Mouse (Mus musculus) gastrocnemius, postnatal 14 days (tissue): Measurements from ENCODE around the gene Cd47. TPM values are rescaled to one million over a fixed set of nuclear protein-coding genes. Genes with fewer than 3 reads are reported as not detected.
A peak's percentile ranks its signal among the peaks of the same experiment; 100 is the strongest.

Experiments used
- DNase-seq: peaks from one replicate; pipeline ENCODE4 v3.0.0; 2021; ENCODE audit warnings: mixed read lengths
- intact Hi-C: fragments of 180-260 bp; cut with DNase I; formaldehyde crosslinking; loops from one replicate; pipeline ENCODE4 v1.15.1; 2025; ENCODE audit warnings: low total_unique reads
- total RNA-seq, 2 experiments: library from RNA; stranded (reverse); gene quantifications; 2 replicates each; pipeline ENCODE4 v1.2.3; 2021

The Cd47 gene
- total RNA-seq, 2 experiments from 2014 or later: 34.8 to 37.3 TPM

- intact Hi-C loops: no loop called here
- DNase-seq: no peak
Observed at GRCm38 (mm10) chr16:49783369-49783768, 17.0 kb upstream of the Cd47 start.

DNA sequence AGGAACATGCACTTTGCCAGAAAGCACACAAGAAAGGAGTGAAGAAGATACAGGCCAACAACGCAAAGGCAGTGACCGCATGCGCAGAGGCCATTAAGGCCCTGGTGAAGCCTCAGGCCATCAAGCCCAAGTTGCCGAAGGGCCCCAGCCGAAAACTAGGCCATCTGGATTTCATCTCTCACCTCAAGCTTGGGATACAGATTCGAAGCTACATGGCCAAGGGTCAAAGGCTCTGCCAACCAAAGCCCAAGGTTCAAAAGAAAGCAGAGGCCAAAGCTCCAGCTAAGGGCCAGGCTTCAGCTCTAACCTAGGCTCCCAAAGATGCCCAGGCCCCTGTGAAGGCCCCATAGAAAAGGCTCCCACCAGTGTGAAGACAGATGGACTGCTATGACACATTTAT, 14.2 kb upstream of the Cd47 start:
- intact Hi-C loops: no loop called here
- DNase-seq: no peak

DNA sequence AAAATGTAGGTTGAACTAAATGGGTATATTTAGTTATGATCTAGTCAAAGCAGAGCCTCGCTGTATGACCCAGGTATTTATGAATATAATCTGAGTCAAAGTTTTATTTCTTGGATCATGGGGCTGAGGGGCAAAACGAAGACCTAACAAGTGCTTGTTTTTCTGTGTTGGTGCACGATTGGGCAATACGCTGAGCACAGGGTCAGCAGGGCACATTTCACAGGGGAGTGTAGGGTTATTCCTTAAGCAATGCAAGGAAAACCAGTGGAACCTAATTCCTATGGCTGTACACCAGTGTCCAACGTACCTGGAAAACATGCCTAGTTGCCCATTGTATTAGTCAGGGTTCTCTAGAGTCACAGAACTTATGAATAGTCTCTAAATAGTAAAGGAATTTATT, 12.6 kb upstream of the Cd47 start:
- intact Hi-C loops: no loop called here

DNA sequence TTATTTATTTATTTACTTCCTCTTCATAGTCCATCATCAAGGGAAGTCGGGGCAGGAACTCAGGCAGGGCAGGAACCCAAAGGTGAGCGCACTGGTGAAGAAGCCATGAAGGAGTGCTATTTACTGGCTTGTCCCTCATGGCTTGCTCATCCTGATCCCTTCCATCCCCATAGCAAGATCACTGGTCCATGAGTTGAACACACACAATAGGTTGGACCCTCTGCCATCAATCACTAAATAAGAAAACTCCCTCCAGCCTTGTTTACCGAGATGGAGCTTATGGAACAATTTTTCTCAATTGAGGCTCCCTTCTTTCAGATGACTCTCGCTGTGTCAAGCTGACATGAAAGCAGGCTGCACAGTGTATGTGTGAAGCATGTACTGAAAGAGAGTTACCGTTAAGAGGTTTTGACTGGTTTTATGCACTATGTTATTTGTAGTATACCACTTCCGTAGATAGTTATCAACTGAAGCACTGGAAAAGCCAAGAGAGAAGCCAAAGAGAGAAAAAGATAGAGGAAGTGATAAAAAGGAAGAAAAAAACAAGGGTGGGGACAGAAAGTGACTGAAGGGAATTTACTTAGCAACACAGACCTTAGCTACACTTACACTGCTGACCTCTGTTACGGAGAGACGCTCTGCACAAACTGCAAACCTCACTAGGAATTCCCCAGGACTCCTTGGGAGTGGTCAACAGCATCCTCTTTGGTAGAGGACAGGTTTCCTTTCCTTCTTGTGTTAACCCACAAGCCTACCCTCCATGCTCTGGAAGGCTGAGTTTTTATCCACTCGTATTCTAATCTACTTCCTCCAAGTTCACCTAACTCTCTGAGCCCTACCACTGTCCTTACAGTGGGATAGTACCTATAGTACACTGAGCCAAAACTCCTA, 9.5 kb upstream of the Cd47 start:
- intact Hi-C loops: no loop called here

More for the DNA sequence above, 12.6 kb upstream of the Cd47 start:
- DNase-seq: no peak

DNA sequence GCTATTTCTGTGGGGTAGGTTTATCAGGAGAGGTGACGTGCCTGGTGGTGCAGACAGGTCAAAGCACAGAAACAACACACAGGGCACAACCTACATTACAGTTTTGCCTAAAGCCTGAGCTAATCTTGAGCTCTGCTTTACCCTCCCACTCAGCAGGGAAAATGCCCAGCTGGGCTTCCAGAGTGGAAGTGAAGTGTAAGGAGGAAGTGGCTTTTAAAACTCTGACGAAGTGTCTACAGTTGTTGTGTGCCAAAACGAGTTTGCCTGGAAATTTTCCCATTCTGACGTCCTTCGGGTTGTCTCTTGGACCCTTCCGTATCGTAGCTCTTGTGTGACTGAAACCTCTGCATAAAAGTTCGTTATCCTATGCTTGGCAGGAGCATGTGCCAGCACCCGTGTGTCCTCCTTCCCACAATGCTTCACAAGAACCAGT, 7.9 kb upstream of the Cd47 start:
- intact Hi-C loops: no loop called here
- DNase-seq: peak; percentile 7

More for the DNA sequence above, 9.5 kb upstream of the Cd47 start:
- DNase-seq: no peak

DNA sequence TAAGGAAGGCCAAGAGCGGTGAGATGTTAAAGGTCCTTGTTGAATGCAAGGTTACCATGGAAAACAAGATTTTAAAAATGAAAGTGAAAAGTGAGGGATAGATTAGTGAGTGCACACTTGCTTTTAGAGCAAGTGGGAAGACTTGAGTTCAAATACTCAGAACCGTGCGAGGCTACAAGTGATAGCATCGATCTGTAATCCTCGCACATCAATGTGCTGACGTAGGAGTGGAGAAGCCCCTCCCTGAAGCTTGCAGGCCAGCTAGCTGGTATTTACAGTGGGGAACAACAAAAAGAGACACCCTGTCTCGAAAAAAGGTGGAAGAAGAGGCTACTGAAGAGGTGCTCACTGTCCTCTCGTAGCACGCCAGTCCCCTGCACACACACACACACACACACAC, 6.7 kb upstream of the Cd47 start:
- intact Hi-C loops: no loop called here
- no peak for DNase-seq

GRCm38 (mm10) chr16:49796271-49796670, 4.1 kb upstream of the Cd47 start:
- intact Hi-C loops: no loop called here
- no peak for DNase-seq

- intact Hi-C loops: no loop called here
- DNase-seq: no peak
Observed at GRCm38 (mm10) chr16:49796954-49797353, 3.4 kb upstream of the Cd47 start.

DNA sequence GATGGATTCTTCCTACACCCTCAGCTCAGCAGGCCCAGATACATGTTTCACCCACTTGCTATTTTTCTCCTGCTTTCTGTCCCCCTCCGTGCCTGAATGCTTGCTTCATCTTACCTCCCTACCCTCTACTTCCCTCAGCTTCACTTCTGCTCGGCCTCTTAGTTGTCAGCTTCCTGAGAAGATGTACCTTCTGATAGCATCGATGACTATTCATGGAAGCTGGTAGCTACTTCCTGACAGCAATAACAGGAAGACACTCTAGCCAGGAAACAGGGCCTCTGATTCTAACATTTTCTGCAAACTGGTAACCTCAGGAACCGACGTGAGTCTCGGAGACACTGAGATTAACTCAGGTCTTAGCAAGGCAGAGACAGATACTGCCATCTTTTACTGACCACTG, 1.5 kb upstream of the Cd47 start:
- intact Hi-C loops: no loop called here
- no peak for DNase-seq

DNA sequence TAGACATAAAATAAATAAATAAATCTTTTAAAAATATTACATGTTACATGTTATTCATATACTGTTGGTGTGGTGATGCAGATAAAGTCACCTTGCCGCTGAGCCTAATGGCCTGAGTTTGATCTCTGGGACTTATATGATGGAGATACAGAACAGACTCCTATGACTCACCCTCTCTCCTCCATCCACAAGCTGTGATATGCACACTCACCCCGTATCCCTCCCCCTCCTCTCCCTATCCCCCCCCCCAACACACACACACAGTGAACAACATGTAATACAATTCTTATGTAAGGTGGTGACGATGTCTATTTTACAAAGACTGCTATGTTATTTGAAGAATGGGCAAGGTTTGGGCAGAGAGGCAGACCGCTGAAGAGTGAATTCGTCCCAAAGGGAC, 663 bp downstream of the Cd47 start:
- intact Hi-C loops: no loop called here

GRCm38 (mm10) chr16:49801399-49801798, 1.1 kb downstream of the Cd47 start:
- DNase-seq: no peak
- intact Hi-C loops: no loop called here

More for the DNA sequence above, 663 bp downstream of the Cd47 start:
- no peak for DNase-seq

DNA sequence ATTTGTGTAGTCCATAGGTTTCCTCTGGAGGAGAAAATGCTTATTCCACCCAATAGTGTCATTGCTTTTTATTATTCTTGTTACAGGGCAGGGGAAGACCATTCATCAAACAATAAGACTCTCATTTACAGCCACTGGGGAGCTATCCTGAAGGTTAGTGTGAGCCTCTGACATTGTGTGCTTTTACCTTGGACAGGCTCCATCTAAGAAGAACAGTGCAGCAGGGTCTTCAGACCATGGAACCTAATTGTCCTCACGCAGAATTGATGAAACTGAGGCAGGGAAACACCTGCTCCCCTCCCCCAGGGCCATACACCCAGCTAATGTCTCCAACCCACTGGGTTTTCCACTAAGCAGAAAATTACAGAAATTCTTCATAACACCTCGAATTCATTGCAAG, 2.7 kb downstream of the Cd47 start:
- intact Hi-C loops: no loop called here
- DNase-seq: no peak

GRCm38 (mm10) chr16:49803932-49804461, 3.7 kb downstream of the Cd47 start:
- no peak for DNase-seq
- intact Hi-C loops: no loop called here

DNA sequence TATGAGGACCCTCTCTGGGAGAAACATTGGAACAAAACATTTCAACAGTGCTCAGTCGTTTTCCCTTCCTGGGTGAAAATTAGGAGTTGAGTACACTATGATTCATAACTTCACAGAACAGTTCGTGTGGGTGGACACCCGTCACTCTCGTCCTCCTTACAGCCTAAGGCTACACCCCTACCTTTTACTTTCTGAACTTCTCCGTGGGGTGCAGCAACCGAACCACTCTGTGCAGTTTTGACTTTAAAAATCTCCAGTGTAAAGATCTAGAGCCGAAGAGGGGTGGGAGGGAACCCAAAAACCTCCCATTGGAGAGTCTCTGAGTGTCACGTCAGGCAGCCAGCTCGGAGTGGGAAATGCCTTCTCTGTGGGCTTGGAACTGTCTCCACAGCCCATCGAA, 6.6 kb downstream of the Cd47 start:
- intact Hi-C loops: no loop called here
- DNase-seq: no peak

- no peak for DNase-seq
- intact Hi-C loops: no loop called here
Observed at GRCm38 (mm10) chr16:49807419-49807841, 7.1 kb downstream of the Cd47 start.

DNA sequence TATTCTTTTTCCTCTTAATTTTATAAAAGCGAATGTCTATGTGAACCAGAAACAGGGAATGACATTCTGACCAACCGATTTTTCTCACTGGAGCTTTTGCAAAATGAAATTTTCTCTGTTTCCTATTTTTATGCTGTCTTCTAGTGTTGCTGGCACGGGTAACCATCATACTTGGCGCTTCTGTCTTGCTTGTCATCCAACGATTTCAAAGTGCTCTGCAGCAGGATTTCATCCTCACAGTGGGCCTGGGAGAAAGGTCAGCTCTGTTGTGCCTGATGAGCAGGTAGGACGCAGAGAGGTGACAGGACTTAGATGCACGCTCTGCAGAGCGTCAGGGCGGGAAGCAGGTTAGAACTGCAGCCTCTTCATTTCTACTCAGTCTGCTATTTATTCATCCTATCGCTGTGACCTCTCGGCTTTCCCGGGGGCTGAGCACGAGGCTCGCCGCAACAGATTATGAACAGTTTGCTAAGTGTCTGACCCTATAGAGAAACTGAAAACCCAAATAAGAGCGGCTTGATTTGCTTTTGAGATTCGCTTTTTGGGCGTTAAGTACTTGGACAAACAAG, 7.6 kb downstream of the Cd47 start:
- intact Hi-C loops: no loop called here
- no peak for DNase-seq

DNA sequence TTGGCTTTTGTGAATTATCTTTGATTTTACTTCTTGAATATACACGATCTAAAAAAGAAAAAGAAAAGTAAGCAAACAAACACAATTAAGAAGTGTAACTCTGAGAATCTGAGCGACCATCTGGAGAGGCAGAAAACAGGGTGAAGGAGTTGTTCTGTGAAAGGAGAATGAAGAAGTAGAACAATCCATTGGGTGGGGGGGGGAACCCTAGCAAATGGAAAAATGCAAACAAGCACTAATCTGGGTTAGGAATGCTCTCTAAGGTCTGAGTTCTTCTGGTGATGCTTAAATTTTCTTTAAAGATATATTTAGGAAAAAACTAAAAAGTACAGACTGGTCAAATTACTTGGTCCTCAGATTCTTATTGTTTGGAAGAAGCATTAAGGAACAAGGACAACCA, 11.6 kb downstream of the Cd47 start:
- intact Hi-C loops: no loop called here
- DNase-seq: no peak

- intact Hi-C loops: no loop called here
- DNase-seq: no peak
Observed at GRCm38 (mm10) chr16:49812821-49813616, 12.7 kb downstream of the Cd47 start.

DNA sequence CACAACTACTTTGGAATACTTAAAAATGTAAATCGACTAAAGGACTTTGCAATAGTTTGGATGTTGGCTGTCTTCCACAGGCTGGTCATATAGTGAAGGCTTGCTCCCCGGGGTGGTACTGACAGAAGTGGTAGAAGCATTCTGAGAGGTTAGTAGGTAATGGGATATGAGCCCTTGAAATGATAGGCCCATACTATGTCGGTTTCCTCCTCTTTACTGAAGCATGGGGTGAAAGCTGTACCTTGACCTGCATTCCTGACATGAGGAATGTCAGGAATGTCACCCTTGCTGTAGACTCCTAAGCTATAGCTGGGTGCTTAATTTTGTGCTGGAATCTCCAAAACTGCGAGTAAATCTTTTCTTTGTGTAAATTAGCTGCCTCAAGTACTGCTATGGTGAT, 14.1 kb downstream of the Cd47 start:
- no peak for DNase-seq
- intact Hi-C loops: no loop called here

- DNase-seq: no peak
- intact Hi-C loops: no loop called here
Observed at GRCm38 (mm10) chr16:49816889-49817288, 16.6 kb downstream of the Cd47 start.
